Mouse (Mus musculus) cerebellum, adult 2 months (tissue): ENCODE data around the gene Scgb1b30. TPM values are rescaled to one million over a fixed set of nuclear protein-coding genes. Genes with fewer than 3 reads are reported as not detected.
"Not testable (repeated sequence)": the region's sequence is repeated elsewhere in the genome, so short reads cannot be mapped to it uniquely, and the experiment has no call there.

Experiments used
- DNase-seq, 2 experiments: peaks; one replicate each; pipeline ENCODE4 v3.0.0; 2021
- H3K27ac ChIP-seq: fragments of 200-500 bp; 2 replicates; pipeline ENCODE4 v1.5.1; 2012; ENCODE audit warnings: low read length, control low read depth, inconsistent platforms; ENCODE audit not compliant: insufficient read depth
- H3K27me3 ChIP-seq: fragments of 200-500 bp; 2 replicates; pipeline ENCODE4 v1.6.1; 2012; ENCODE audit warnings: inconsistent platforms, mild to moderate bottlenecking, low read length, moderate library complexity; ENCODE audit not compliant: control insufficient read depth, insufficient read depth
- H3K4me1 ChIP-seq: fragments of 200-500 bp; 2 replicates; pipeline ENCODE4 v1.6.1; 2011; ENCODE audit warnings: low read length; ENCODE audit not compliant: control insufficient read depth, insufficient read depth
- H3K4me3 ChIP-seq: fragments of 200-500 bp; replicated peaks from 2 replicates; pipeline ENCODE3; 2011; ENCODE audit warnings: mild to moderate bottlenecking, low read depth, low read length, control low read depth; ENCODE audit not compliant: insufficient read depth
- CTCF ChIP-seq: fragments of 200-500 bp; IDR thresholded peaks from 2 replicates; pipeline ENCODE4 v1.5.1; 2011; ENCODE audit warnings: low read depth, mild to moderate bottlenecking, control low read depth, low read length, moderate library complexity, borderline replicate concordance; ENCODE audit not compliant: insufficient read depth
- POLR2A ChIP-seq: fragments of 200-500 bp; IDR thresholded peaks from 2 replicates; pipeline ENCODE4 v1.6.1; 2011; ENCODE audit warnings: low read length, control low read depth, borderline replicate concordance; ENCODE audit not compliant: insufficient read depth
- WGBS: fragments of 180-500 bp; shearing (Covaris S2); methylation state at CpG from one replicate; pipeline ENCODE4 v1.1.7; 2018; 5-methylcytosine and 5-hydroxymethylcytosine counted together
- polyA plus RNA-seq: library from polyadenylated mRNA; depleted of rRNA; stranded (reverse); fragments of >200 nt; gene quantifications from 2 replicates; pipeline ENCODE4 v1.2.3, GENCODE M21; 2012; rRNA removed

The Scgb1b30 gene
- polyA plus RNA-seq = not detected in 2 replicates

DNA sequence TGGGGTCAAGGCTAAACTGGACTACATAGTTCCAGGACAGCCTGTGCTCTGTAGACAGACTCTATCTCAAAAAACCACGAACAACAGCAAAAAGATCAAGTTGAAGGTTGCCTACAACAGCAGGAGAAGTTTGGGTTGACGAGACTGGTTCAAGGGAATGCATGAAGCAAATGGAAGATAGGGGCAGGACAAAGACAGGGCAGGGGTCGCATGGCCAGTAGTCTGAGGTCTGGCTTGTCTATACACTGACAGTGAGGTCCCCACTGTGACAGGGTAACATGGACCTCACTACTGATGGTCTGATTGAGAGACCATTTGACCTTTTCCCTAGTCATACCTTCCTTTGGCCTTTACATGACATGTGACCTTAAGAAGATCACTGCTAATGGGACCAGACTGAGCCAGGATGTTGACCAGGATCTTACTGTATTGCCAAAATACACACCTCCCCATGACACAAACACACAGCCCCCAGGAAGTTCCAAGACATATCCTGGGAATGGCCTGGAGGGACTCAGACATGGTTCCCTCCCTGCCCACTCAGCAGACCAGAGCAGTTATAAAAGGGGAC lies at the start of gene Scgb1b30:
Gene Scgb1b30, plus strand, starts transcription at position 521 of the 571 bp plus-strand sequence.
- Histone ChIP-seq H3K4me3 (no peak within 1 kb of the TSS), H3K27ac (no peak within 1 kb of the TSS), H3K27me3 (no peaks in the 10 kb centered on the region), H3K4me1 (no peaks in the 10 kb centered on the region)
- no peak for DNase-seq
- TF ChIP-seq POLR2A (no peak), CTCF (no peak)
- 71% methylated on average over 3 of the region's 3 CpGs for WGBS

- not testable (repeated sequence) for H3K27ac ChIP-seq, H3K4me3 ChIP-seq, H3K4me1 ChIP-seq, DNase-seq, H3K27me3 ChIP-seq
- WGBS = 73% methylated on average over 5 of the region's 5 CpGs
Observed at GRCm38 (mm10) chr7:34068132-34068531, 27.1 kb upstream of the Scgb1b30 start.

- Histone ChIP-seq H3K4me1 (no peaks in the 10 kb centered on the region), H3K27me3 (no peaks in the 10 kb centered on the region), H3K4me3 (no peak overlapping the region), H3K27ac (no peak overlapping the region)
- DNase-seq = no peak
- WGBS = 69% methylated on average over 2 of the region's 2 CpGs
- TF ChIP-seq CTCF (no peak), POLR2A (no peak)
Observed at GRCm38 (mm10) chr7:34100002-34100401, 4.8 kb downstream of the Scgb1b30 start.

GRCm38 (mm10) chr7:34101276-34101675 lies 6.0 kb downstream of the Scgb1b30 start:
- TF ChIP-seq POLR2A (no peak), CTCF (no peak)
- Histone ChIP-seq H3K4me3 (no peak overlapping the region), H3K27me3 (no peaks in the 10 kb centered on the region), H3K27ac (no peak overlapping the region), H3K4me1 (no peaks in the 10 kb centered on the region)
- no peak for DNase-seq

- TF ChIP-seq POLR2A = no peak
- no peak for TF ChIP-seq CTCF
- no peak for DNase-seq
- Histone ChIP-seq H3K4me1 (no peaks in the 10 kb centered on the region), H3K27me3 (no peaks in the 10 kb centered on the region), H3K27ac (no peak overlapping the region), H3K4me3 (no peak overlapping the region)
- WGBS = 12% methylated on average over 5 of the region's 5 CpGs
Observed at GRCm38 (mm10) chr7:34109190-34109589, 14.0 kb downstream of the Scgb1b30 start.

DNA sequence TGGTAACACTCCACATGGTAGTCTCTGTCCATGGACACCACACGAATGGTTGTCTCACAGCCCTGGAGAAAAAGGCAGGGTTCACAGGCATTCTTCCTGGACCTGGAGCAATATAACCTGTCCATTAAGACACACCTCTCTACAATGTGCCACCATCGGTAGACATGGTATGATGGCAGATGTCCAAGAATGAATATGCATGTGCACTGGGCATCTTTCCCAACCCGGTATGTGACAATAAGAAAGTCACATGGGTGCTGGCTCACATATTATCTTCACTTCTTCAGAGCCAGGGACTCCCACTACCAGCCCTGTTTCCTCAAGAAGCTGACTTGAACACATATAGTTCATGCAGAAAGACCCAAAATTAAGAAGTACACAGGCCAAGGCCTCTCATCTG lies 21.4 kb downstream of the Scgb1b30 start:
- Histone ChIP-seq H3K4me1 (no peaks in the 10 kb centered on the region), H3K27ac (no peak overlapping the region), H3K27me3 (no peaks in the 10 kb centered on the region), H3K4me3 (no peak overlapping the region)
- WGBS = 25% methylated on average over 3 of the region's 3 CpGs
- TF ChIP-seq CTCF = no peak
- DNase-seq = no peak

- not testable (repeated sequence) for DNase-seq, H3K27me3 ChIP-seq, H3K4me3 ChIP-seq, H3K27ac ChIP-seq, H3K4me1 ChIP-seq
- 51% methylated on average over 1 of the region's 1 CpGs for WGBS
Observed at GRCm38 (mm10) chr7:34120636-34121035, 25.4 kb downstream of the Scgb1b30 start.

DNA sequence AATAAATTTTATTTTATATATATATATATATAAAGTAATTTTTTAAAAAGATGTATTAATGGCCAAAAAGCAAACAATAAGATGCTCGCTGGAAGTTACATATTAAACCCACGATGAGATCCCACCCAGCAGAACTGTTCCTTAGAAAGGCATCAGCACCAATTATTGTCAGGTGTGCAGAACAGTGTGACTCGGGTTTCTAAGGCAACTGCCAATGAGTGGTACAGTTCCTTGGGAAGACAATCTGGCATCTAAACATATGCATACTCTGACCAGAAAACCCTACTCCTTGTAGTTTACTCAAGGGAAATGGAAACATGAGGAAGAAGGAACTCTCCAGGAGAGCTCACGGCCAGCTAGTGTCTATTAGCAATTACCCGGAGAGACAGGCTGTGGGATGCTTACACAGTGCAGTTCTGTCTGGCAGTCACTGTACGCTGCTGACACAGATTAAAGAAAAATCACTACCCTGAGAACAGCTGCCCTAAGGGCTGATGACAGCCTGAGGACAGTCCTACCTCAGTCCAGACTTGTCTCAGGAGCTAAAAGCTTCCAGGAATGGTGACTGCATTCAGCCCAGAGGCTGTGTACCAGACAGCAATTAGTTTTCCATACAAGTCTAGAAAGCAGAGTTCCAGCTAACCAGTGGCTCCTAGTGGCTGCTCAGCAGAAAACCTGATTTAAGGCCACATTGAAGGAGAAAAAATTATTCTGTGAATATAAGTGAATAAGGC lies 27.9 kb downstream of the Scgb1b30 start:
- Histone ChIP-seq H3K27ac (no peak overlapping the region), H3K4me1 (no peaks in the 10 kb centered on the region), H3K4me3 (no peak overlapping the region), H3K27me3 (no peaks in the 10 kb centered on the region)
- TF ChIP-seq POLR2A (no peak), CTCF (no peak)
- no peak for DNase-seq
- WGBS = 36% methylated on average over 6 of the region's 6 CpGs
